Mouse (Mus musculus): Measurements from ENCODE around the gene AY074887.

DNA sequence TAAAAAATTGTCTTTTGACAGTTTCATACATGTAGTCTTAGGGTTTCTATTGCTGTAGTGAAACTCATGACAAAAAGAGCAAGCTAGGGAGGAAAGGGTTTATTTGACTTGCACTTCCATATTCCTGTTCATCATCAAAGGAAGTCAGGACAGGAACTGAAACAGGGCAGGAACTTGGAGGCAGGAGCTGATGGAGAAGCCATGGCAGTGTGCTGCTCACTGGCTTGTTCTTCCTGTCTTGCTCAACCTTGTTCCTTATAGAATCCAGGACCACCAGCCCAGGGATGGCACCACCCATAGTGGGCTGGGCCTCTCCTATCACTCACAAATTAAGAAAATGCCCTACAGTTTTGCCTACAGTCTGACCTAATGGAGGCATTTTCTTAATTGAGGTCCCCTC is 12.9 kb upstream of the AY074887 start:
- TF ChIP-seq CTCF (IDR thresholded peaks at IDR 0.05; ENCODE audit: low read depth): no peak
- no peak for TF ChIP-seq EP300 (IDR thresholded peaks at IDR 0.05; ENCODE audit: low read depth)
